Mouse (Mus musculus) lung, embryonic 16.5 days (tissue): ENCODE data around the gene Cgref1. TPM values are rescaled to one million over a fixed set of nuclear protein-coding genes. Genes with fewer than 3 reads are reported as not detected.

Experiments used
- ATAC-seq: fragments of 200-750 bp; cut with Nextera tagmentation; 2 replicates; pipeline ENCODE4 v1.8.0; 2017; ENCODE audit warnings: low read depth, mild to moderate bottlenecking, moderate library complexity
- H3K27ac ChIP-seq: fragments of 300-500 bp; sonication (generic); 2 replicates; pipeline ENCODE4 v1.5.1; 2014; ENCODE audit warnings: mild to moderate bottlenecking, control low read depth, low read length
- H3K27me3 ChIP-seq: fragments of 300-500 bp; sonication (generic); 2 replicates; pipeline ENCODE4 v1.6.1; 2014; ENCODE audit warnings: low read depth, low read length, mixed read lengths; ENCODE audit not compliant: control insufficient read depth, insufficient read depth
- H3K36me3 ChIP-seq: fragments of 300-500 bp; sonication (generic); 2 replicates; pipeline ENCODE4 v1.6.1; 2014; ENCODE audit warnings: low read length; ENCODE audit not compliant: control insufficient read depth, insufficient read depth
- H3K4me1 ChIP-seq: fragments of 300-500 bp; sonication (generic); replicated peaks from 2 replicates; pipeline ENCODE4 v1.6.1; 2014; ENCODE audit warnings: low read length, mixed read lengths; ENCODE audit not compliant: control insufficient read depth, insufficient read depth
- H3K4me2 ChIP-seq: fragments of 300-500 bp; sonication (generic); 2 replicates; pipeline ENCODE4 v1.6.1; 2014; ENCODE audit warnings: low read depth, low read length, control low read depth
- H3K4me3 ChIP-seq: fragments of 300-500 bp; sonication (generic); 2 replicates; pipeline ENCODE4 v1.5.1; 2014; ENCODE audit warnings: mild to moderate bottlenecking, low read length, control low read depth
- H3K9ac ChIP-seq: fragments of 300-500 bp; sonication (generic); 2 replicates; pipeline ENCODE4 v1.6.1; 2014; ENCODE audit warnings: low read length, control low read depth
- H3K9me3 ChIP-seq: fragments of 300-500 bp; sonication (generic); 2 replicates; pipeline ENCODE4 v1.6.1; 2016; ENCODE audit warnings: low read length; ENCODE audit not compliant: control insufficient read depth
- WGBS: fragments of 180-500 bp; shearing (Covaris S2); extraction: QIAGEN DNeasy Blood & Tissue Kit; methylation state at CpG from one replicate; pipeline ENCODE4 v1.1.7; 2014; 5-methylcytosine and 5-hydroxymethylcytosine counted together
- polyA plus RNA-seq: library from polyadenylated mRNA; unstranded; fragments of >200 nt; fragmentation: Nextera tagmentation; extraction: Ambion mirVana; gene quantifications from 2 replicates; pipeline ENCODE4 v1.2.1, GENCODE M21; 2015

Gene Cgref1
- polyA plus RNA-seq, 1 experiment from 2014 or later: 3.3 TPM

DNA sequence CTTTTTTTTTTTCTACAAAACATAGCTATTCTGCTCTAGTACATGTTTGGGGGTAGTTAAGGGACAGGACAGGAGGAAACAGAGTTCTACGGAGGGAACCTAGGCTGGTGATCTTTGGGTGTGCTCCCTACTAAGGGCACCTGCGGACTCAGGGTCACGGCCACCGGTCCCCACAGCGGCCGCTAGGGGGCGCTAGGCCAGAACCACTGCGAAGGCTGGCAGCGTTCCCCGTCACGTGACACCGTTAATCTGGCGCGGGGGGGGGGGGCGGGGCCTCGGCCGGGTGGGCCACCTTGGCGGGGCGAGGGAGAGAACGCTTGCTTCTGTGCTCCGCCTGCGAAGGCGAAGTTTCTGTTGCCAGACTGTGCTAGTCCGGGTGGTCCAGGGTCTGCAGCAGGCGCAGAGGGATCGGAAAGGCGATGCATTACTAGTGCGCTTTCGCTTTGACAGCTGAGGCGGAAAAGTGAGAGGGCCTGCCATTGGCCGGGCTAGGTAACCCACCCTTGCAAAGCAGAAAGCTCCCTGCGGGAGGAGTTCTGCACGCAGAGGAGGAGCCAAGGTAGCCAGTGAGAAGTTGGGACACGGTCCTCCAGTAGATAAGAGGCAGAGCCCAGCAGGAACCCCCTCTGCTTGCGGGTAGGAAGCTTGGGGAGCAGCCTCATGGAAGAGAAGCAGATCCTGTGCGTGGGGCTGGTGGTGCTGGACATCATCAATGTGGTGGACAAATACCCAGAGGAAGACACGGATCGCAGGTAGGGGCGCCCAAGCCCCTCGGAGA, 23.9 kb downstream of the Cgref1 start, which contains the start of gene Khk:
TSS of gene Khk (plus strand) at position 176 of the 778 bp plus-strand sequence.
- peaks cover 10% of the 10 kb centered on the region for H3K36me3 ChIP-seq
- peak; percentile 84 for ATAC-seq

DNA sequence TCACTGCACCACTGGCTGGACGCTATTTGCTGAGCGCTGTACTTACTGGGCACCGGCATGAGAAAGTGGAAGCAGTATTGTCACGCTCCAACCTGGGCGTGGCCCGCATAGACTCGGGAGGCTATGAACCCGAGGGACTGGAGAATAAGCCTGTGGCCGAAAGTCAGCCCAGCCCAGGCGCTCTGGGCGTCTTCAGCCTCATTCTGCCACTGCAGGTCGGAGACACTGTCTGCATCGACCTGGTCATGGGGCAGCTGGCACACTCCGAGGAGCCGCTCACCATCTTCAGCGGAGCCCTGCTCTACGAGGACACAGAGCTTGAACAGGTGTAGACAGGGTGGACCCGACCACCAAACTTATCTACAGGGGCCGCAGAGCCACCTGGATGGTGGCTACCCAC, 24.8 kb downstream of the Cgref1 start:
- WGBS: 55% methylated on average over 19 of the region's 19 CpGs
- no peak overlapping the region for H3K9ac ChIP-seq

More for the DNA sequence above, 23.9 kb downstream of the Cgref1 start, which contains the start of gene Khk:
- H3K9me3 ChIP-seq: no peaks in the 10 kb centered on the region
- H3K4me3 ChIP-seq: peak within 1 kb of the TSS; percentile 56
- under 1% methylated on average over 36 of the region's 40 CpGs for WGBS
- peak within 1 kb of the TSS; percentile 65 for H3K4me2 ChIP-seq
- peak within 1 kb of the TSS; percentile 80 for H3K27ac ChIP-seq
- peak within 1 kb of the TSS; percentile 70 for H3K9ac ChIP-seq
- no peaks in the 10 kb centered on the region; the same call in 1 of the 2 replicates for H3K27me3 ChIP-seq
- peaks cover 23% of the 10 kb centered on the region for H3K4me1 ChIP-seq

DNA sequence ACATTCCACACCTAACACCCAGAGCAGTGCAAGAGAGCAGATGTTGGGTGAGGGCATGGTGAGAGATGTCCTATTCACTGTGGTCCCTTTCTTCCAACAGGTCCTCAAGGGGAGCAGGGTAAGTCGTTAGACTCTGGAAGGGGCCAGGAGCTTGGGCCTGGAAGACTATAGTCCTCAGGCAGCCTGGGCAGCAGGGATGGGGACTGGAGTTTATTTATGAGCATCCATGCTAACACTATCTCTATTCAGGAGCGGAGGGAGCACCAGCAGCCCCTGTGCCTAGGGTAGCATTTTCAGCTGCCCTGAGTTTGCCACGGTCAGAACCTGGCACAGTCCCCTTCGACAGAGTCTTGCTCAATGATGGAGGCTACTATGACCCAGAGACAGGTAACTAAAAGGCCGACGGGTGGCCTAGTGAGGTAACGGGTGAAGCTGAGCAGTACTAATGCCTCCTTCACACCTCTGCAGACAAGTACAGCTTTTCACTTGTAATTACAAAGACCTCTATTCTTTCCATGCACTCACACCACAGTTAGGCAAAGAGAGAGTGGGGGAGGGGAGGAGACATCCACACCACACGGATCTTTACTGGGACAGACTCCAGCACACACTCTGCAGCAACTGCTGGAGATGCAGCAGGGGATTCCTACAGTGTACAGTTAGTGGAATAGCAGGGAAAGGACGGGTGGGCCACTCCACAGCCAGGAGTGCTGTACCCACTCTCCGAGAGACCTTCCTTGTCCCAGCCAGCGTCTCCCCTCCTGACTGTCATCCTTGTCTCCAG, 25.4 kb downstream of the Cgref1 start:
- no peak for ATAC-seq
- no peak overlapping the region for H3K9ac ChIP-seq
- H3K4me2 ChIP-seq: peak overlapping the region; percentile 65
- 55% methylated on average over 11 of the region's 11 CpGs for WGBS
- peaks cover 29% of the 10 kb centered on the region for H3K4me1 ChIP-seq
- no peak overlapping the region for H3K27ac ChIP-seq
- no peaks in the 10 kb centered on the region; the same call in 1 of the 2 replicates for H3K27me3 ChIP-seq
- H3K4me3 ChIP-seq: no peak overlapping the region
- H3K36me3 ChIP-seq: peaks cover 10% of the 10 kb centered on the region
- H3K9me3 ChIP-seq: no peaks in the 10 kb centered on the region

More for the DNA sequence above, 24.8 kb downstream of the Cgref1 start:
- Histone ChIP-seq H3K36me3 (peaks cover 10% of the 10 kb centered on the region), H3K9me3 (no peaks in the 10 kb centered on the region), H3K4me3 (peak overlapping the region; percentile 56), H3K4me1 (peaks cover 26% of the 10 kb centered on the region), H3K4me2 (peak overlapping the region; percentile 65), H3K27me3 (no peaks in the 10 kb centered on the region; the same call in 1 of the 2 replicates), H3K27ac (no peak overlapping the region)
- no peak for ATAC-seq

DNA sequence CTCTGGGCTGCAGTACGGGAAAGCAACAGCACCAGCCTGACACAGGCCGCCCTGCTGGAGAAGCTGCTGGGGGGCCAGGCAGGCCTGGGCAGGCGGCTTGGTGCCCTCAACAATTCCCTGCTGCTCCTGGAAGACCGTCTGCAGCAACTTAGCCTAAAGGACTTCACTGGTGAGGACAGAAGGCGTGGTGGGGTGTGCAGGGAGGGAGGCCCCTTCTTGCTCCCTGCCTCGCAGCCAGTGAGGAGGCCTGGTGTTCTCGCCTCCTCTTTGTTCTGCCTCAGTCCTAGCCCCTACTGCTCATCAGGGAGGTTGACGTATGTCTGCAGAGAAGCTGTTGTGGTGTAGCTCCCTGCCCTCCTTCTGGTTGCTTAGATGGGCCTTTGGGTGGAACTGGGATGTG, 26.7 kb downstream of the Cgref1 start:
- no peak overlapping the region for H3K4me3 ChIP-seq
- no peaks in the 10 kb centered on the region for H3K9me3 ChIP-seq
- H3K4me1 ChIP-seq: peaks cover 29% of the 10 kb centered on the region
- H3K9ac ChIP-seq: no peak overlapping the region
- H3K27me3 ChIP-seq: no peaks in the 10 kb centered on the region; the same call in 1 of the 2 replicates
- no peak overlapping the region for H3K27ac ChIP-seq
- no peak for ATAC-seq
- 80% methylated on average over 8 of the region's 8 CpGs for WGBS
- H3K36me3 ChIP-seq: peaks cover 10% of the 10 kb centered on the region
- H3K4me2 ChIP-seq: no peak overlapping the region

GRCm38 (mm10) chr5:30917891-30918670, 27.3 kb downstream of the Cgref1 start:
- H3K4me3 ChIP-seq: no peak overlapping the region
- peaks cover 10% of the 10 kb centered on the region for H3K36me3 ChIP-seq
- no peak overlapping the region for H3K27ac ChIP-seq
- H3K4me1 ChIP-seq: peaks cover 30% of the 10 kb centered on the region
- H3K27me3 ChIP-seq: no peaks in the 10 kb centered on the region
- no peak overlapping the region for H3K9ac ChIP-seq
- no peak for ATAC-seq
- H3K4me2 ChIP-seq: no peak overlapping the region
- H3K9me3 ChIP-seq: no peaks in the 10 kb centered on the region
- 86% methylated on average over 31 of the region's 31 CpGs for WGBS

GRCm38 (mm10) chr5:30917348-30917747, 28.0 kb downstream of the Cgref1 start:
- H3K9ac ChIP-seq: no peak overlapping the region
- no peak overlapping the region for H3K27ac ChIP-seq
- H3K36me3 ChIP-seq: peaks cover 10% of the 10 kb centered on the region
- no peaks in the 10 kb centered on the region for H3K27me3 ChIP-seq
- H3K4me2 ChIP-seq: no peak overlapping the region
- H3K9me3 ChIP-seq: no peaks in the 10 kb centered on the region
- H3K4me3 ChIP-seq: no peak overlapping the region
- WGBS: 82% methylated on average over 11 of the region's 11 CpGs
- peaks cover 33% of the 10 kb centered on the region for H3K4me1 ChIP-seq
- ATAC-seq: no peak

DNA sequence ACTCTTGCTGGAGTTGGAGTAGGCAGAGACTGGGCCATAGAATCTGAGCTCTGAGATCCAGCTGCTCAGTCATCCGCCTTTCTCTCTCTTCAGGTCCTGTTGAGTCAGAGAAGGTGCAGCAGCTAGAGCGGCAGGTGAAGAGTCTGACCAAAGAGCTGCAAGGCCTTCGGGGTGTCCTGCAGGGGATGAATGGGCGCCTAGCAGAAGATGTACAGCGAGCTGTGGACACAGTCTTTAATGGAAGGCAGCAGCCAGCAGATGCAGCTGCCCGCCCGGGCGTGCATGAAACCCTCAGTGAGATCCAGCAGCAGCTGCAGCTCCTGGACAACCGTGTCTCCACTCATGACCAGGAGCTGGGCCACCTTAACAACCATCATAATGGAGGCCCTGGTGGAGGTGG, 28.6 kb downstream of the Cgref1 start:
- Histone ChIP-seq H3K9ac (no peak overlapping the region), H3K27ac (peak overlapping the region; percentile 68), H3K9me3 (no peaks in the 10 kb centered on the region), H3K4me1 (peaks cover 33% of the 10 kb centered on the region), H3K4me2 (no peak overlapping the region), H3K36me3 (peaks cover 10% of the 10 kb centered on the region), H3K4me3 (no peak overlapping the region), H3K27me3 (no peaks in the 10 kb centered on the region)
- no peak for ATAC-seq
- 93% methylated on average over 9 of the region's 9 CpGs for WGBS

- Histone ChIP-seq H3K4me1 (peaks cover 37% of the 10 kb centered on the region), H3K27ac (peak overlapping the region; percentile 98), H3K36me3 (peaks cover 10% of the 10 kb centered on the region), H3K27me3 (no peaks in the 10 kb centered on the region), H3K4me2 (peak overlapping the region; percentile 84), H3K9me3 (no peaks in the 10 kb centered on the region), H3K9ac (no peak overlapping the region), H3K4me3 (peak overlapping the region; percentile 67)
- peak; percentile 68 for ATAC-seq
- WGBS: 5% methylated on average over 7 of the region's 7 CpGs
These were observed 29.4 kb downstream of the Cgref1 start for GRCm38 (mm10) chr5:30915974-30916433.
